Mouse (Mus musculus): ENCODE results near the gene Klk11. TPM values are rescaled to one million over a fixed set of nuclear protein-coding genes. Genes with fewer than 3 reads are reported as not detected.

Gene Klk11
- total RNA-seq, 2 experiments from 2014 or later, result not detected

DNA sequence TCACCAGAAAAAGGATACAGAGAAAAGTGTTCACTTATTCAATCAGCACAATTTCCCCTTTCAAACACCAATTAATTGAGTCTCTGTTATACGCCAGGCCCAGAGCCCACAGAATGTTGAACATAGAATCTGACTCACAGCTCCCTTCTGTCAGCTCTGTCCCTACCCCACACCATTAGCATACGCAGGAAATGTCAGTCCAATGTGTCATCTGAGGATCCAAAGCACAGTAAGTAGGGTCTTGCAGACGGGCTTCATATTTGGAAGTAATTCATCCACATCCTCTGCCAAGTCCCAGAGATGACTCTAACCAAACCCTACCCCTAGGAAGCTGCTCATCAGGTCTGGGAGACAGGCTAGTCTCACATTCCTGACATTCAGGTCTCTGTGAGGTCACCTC is 13.7 kb downstream of the Klk11 start:
- intact Hi-C loops (cut with DNase I), result loop anchor here (10.0 kb wide), 1 partner anchor 87 kb away; no protein-coding TSS in a partner anchor
- no peak for DNase-seq (ENCODE audit: low spot score in 2 of 2)

DNA sequence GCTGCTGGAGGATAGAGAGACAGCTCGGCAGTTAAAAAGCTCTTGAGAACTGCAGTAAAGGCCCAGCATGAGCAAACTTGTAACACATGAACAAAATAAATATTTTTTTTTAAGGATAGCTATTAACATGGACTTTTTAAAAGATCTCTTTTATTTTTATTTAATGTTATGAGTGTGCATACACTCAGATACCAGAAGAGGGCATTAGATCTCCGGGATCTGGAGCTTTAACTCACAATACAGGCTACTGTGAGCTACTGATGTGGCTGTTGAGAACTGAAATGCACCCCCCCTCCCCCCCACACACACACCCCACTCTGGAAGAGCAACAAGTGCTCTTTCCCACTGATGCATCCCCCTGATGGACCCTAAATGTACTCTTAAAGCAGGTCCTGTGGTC is 14.9 kb downstream of the Klk11 start:
- intact Hi-C loops (cut with DNase I), result loop anchor here (10.0 kb wide), 1 partner anchor 86 kb away; no protein-coding TSS in a partner anchor

DNA sequence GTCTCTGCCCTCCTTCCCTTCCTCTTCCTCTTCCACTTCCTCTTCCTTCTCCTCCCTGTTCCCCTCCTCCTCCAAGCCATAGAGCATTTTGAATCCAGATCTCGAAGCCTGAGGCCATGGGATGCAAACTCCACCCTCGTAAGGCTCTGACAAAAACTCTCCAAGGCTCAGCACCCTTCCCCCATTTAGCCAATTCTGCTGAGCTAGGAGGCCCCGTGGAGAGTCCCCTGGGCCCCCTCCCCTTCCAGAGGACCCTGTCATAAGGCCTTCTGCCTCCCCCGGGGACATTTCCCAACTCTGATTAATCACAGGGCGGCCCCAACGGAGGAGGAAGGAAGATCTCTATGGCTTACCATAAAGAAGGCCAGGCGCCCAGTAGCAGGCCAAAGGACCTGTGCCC is 17.2 kb downstream of the Klk11 start, which contains the start of gene Klk9:
Gene Klk9, plus strand, starts transcription at position 301 of the 400 bp plus-strand sequence.
- DNase-seq (ENCODE audit: low spot score in 2 of 2), result no peak
- intact Hi-C loops (cut with DNase I), result no loop called here

More for the DNA sequence above, 14.9 kb downstream of the Klk11 start:
- no peak for DNase-seq (ENCODE audit: low spot score in 2 of 2)

DNA sequence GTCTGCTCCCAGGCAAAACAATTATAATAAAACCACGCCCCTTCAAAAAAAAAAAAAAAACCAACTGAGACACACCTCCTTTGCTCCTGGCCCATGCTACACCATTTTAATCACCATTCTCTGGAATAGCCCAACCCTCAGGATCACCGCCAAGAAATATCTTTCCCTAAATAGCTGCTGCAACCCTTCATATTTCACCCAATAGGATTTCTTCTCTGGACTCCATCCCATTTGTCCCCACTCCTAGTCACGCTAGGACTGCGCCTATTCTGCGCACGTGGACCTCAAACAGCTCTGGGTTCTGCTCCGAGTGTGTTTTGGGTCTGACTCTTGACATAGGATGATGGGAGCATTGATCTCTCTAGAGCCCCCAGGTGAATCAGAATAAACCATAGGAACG is 22.0 kb downstream of the Klk11 start:
- no peak for DNase-seq (ENCODE audit: low spot score in 2 of 2)
- intact Hi-C loops (cut with DNase I), result no loop called here

DNA sequence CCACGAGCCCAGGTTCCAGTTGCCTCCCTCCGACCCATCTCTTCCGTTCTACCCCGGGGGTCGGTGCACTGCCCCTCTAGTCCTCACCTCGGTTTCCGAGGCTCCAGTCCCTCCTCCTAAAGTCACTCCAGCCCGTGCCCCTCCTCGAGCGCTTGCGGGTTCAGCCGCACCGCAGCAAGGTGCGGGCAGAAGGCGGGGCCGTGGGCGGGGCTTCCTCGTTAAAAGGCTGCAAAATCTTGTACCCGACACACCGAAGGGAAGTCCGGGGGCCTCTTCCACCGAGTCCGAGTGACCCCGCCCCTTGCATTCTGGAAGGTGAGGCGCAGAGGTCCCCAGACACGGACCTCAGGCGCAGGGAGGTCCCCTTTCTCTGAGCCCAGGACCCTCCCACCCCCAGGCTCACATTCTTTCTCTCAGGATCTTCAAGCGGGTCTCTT is 22.9 kb downstream of the Klk11 start, which contains the start of gene Klk8:
Gene Klk8, plus strand, starts transcription at position 245 of the 437 bp plus-strand sequence.
- intact Hi-C loops (cut with DNase I), result no loop called here
- no peak for DNase-seq (ENCODE audit: low spot score in 2 of 2)

DNA sequence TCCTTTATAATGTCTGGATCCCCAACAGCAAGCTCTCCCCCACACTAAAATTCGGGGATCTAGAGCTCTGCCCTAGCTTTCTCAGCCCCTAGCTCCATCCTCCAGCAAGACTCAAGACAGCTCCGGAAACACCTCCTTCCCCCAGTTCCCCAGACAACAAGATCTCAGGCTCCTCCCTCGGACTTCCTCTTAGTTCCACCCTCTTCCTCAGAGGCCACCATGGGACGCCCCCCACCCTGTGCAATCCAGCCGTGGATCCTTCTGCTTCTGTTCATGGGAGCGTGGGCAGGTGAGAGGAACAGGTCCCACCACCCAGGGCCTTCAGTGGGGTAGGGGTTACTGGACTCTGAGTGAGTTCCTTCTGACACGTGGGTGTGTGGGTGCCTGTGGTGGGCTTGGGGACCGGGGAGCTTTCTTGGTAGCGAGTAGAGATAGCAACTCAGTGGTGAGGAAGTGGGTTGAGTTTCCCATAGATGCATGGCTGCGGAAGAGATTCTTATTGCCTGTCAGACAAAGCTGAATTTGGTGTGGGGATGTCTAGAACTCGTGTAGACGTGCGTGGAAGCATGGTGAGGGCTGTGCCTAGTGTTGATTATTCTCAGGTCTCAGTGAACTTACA is 23.5 kb downstream of the Klk11 start:
- intact Hi-C loops (cut with DNase I), result no loop called here
- no peak for DNase-seq (ENCODE audit: low spot score in 2 of 2)

DNA sequence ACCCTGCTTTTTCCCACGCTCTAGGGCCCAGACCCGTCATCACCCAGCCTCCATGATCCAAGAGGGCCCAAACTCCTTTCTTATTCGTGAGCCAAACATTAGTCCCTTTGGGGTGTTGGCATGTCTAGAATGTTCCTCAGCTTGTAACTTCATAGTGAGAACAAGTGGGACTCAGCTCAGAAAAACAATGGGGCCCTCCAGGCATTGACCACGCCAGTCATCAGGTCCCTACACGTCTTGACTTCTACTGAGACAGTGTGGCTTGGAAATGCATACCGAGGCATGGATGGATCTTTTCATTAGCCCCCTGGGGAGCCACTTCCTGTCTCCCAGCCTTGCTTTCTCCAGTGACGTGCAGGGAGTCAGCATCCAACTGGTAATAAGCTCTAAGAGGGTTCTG is 25.5 kb downstream of the Klk11 start:
- DNase-seq (ENCODE audit: low spot score in 2 of 2), result no peak
- intact Hi-C loops (cut with DNase I), result no loop called here

DNA sequence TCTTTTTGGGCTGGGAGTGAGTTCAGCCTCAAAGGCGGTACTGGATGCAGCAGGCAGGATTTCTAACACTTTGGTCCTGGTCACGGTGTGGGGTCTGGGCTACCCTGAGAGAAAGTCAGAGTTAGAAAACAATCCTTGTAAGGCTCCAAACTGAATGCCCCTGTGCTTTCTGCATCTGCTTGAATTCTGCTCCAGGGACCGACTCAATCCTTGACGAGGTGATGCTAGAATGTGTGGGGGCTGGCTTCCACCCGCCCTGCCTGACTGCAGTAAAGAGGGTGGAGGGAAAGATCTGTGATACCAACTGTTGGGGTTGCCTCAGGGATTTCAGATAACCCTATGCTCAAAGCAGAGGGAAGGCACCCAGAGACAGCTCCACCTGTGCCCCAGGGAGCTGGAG is 36.6 kb downstream of the Klk11 start, which contains the start of gene Klk7:
Gene Klk7, plus strand, starts transcription at position 301 of the 400 bp plus-strand sequence.
- DNase-seq (ENCODE audit: low spot score in 2 of 2), result no peak
- intact Hi-C loops (cut with DNase I), result no loop called here

DNA sequence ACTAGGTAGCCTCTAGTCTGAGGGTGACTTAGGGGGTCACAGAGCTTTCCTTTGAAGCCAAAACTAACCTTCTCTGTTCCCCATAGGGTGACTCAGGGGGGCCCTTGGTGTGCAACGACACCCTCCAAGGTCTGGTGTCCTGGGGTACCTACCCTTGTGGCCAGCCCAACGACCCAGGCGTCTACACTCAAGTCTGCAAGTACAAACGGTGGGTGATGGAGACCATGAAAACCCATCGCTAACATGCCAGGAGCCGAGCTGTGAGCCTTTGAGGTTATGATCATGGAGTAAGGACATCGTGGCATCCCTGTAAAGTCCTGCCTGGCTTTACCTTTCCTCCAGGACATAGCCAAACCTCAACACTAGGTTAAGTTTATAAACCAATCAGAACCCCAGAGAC is 40.8 kb downstream of the Klk11 start:
- no peak for DNase-seq (ENCODE audit: low spot score in 2 of 2)
- intact Hi-C loops (cut with DNase I), result no loop called here

DNA sequence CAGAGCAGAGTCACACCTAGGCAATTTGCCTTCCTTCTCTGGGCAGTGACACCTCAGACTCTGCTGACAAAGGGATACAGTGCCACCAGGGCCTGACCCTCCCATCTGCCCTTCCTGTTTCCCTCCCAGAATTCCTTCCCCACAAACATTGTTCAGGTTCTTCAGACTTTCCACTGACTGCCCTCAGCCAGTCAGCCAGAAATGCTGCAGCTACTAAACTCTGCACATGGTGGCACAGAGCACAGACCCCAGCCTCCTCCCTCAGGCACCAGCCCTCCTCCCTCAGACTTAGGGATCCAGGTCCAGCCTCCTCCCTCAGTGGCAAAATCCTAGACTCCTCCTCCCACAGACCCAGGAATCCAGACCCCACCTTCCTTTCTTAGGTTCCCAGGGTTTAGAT is 42.3 kb downstream of the Klk11 start:
- intact Hi-C loops (cut with DNase I), result no loop called here
- no peak for DNase-seq (ENCODE audit: low spot score in 2 of 2)

DNA sequence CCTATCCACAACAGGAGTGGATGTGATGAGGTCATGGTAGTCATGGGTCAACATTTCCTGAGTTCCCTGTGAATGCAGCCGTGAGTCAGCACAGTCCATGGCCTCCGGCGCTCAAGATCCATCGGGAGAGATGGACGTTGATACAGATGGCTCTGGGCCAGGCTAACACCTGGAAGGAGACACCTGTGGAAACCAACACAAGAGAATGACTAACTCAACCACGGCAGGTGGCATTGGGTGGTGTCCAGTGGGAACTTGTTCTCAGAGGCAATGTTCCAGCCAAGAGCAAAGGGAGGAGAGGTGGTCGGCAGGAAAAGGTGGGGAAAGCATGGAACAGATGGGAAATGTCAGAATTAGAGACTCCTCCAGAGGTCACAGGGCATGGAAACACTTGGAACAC is 47.2 kb downstream of the Klk11 start:
- intact Hi-C loops (cut with DNase I), result no loop called here
- no peak for DNase-seq (ENCODE audit: low spot score in 2 of 2)

DNA sequence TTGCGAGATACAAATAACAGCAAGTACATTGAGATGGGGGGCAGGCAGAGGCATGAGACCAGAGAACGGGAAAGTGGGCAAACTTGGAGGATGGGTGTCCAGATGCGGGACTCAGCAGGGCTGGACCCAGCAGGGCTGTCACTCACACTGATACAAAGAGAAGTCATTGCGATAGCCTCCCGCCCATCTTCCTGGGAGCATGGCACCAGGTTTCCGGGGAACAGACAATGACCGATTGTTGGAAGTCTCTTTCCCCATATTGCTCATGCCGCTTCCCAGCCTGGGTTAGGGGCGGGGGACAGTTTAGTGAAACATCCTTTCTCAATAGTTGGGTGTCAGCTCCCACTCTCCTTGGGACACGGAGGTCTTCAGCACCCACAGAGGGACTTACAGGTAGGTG is 49.8 kb downstream of the Klk11 start, which contains the start of gene Klk6:
Gene Klk6, plus strand, starts transcription at position 301 of the 400 bp plus-strand sequence.
- no peak for DNase-seq (ENCODE audit: low spot score in 2 of 2)
- intact Hi-C loops (cut with DNase I), result no loop called here

DNA sequence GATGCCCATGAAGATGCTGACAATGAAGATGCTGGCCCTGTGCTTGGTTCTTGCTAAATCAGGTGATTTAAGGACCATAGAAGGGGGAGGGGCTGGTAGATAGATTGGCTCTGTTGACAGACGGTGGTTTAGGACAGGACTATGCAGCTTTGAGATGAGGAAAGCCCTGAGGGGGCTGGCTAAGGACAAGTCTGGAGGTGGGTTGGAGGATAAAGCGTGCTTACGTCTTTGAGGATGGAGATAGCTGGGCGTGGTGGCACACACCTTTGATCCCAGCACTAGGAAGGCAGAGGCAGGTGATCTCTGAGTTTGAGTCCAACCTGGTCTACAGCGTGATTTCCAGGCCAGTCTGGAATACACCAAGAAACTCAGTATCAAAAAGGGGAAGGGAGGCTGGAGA is 51.7 kb downstream of the Klk11 start:
- no peak for DNase-seq (ENCODE audit: low spot score in 2 of 2)
- intact Hi-C loops (cut with DNase I), result no loop called here

DNA sequence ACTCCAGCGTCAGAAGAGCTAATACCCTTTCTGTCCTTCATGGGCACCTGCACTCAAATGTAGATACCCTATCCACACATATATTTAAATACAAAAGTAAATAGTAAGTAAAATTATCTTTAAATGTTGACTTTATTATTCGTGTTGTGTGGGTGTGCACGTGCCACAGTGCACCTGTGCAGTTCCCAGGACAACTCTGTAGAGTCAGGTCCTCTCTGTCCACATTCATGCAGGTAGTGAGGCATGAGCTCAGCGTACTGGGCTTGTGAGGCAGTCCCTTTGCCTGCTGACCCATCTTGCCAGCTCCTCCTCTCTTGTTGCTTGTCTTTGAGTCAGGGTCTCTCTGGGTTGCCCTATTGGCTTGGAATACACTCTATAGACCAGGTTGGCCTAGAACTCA is 53.3 kb downstream of the Klk11 start:
- intact Hi-C loops (cut with DNase I), result no loop called here
- no peak for DNase-seq (ENCODE audit: low spot score in 2 of 2)

Other genes with a start within 250 kb of the Klk11 start
- gene Cd33, start 230.2 kb upstream of the Klk11 start, total RNA-seq (2021), result 1 to 10 TPM; 3.1 to 3.8 TPM
- 1 to 10 TPM; 4.0 to 4.6 TPM for gene Zfp658, start 212.3 kb upstream of the Klk11 start, total RNA-seq (2021)
- 10 to 100 TPM; 18.7 to 19.1 TPM for gene Zfp719, start 195.0 kb upstream of the Klk11 start, total RNA-seq (2021)
- under 1 TPM in 1 of 2 experiments, not detected in 1; 0.43 TPM for gene Zfp819, start 167.4 kb upstream of the Klk11 start, total RNA-seq (2021)
- gene Ceacam18, start 139.9 kb upstream of the Klk11 start, total RNA-seq (2021), result not detected
- 1 to 10 TPM in 1 of 2 experiments, under 1 TPM in 1; 1.00 to 1.4 TPM for gene Siglece, start 114.4 kb upstream of the Klk11 start, total RNA-seq (2021)
- gene Ctu1, start 102.6 kb upstream of the Klk11 start, total RNA-seq (2021), result 1 to 10 TPM; 8.3 to 8.7 TPM
- gene Klk14, start 84.2 kb upstream of the Klk11 start, total RNA-seq (2021), result not detected
- gene Klk13, start 62.0 kb upstream of the Klk11 start, total RNA-seq (2021), result not detected
- not detected for gene Klk12, start 5.7 kb upstream of the Klk11 start, total RNA-seq (2021)
- gene Klk10, start 6.4 kb downstream of the Klk11 start, total RNA-seq (2021), result not detected
- gene Klk9, start 17.3 kb downstream of the Klk11 start, total RNA-seq (2021), result not detected
- 1 to 10 TPM; 1.3 to 3.6 TPM for gene Klk8, start 23.0 kb downstream of the Klk11 start, total RNA-seq (2021)
- not detected for gene Klk7, start 36.7 kb downstream of the Klk11 start, total RNA-seq (2021)
- gene Klk6, start 49.9 kb downstream of the Klk11 start, total RNA-seq (2021), result 1 to 10 TPM; 1.0 to 1.8 TPM
- not detected for gene Klk5, start 67.4 kb downstream of the Klk11 start, total RNA-seq (2021)
- gene Klk4, start 106.6 kb downstream of the Klk11 start, total RNA-seq (2021), result not detected
- not detected for gene Klk15, start 159.1 kb downstream of the Klk11 start, total RNA-seq (2021)
- gene Klk1b8, start 176.1 kb downstream of the Klk11 start, total RNA-seq (2021), result not detected
- not detected for gene Klk1b1, start 192.1 kb downstream of the Klk11 start, total RNA-seq (2021)
- not detected for gene Klk1b9, start 201.5 kb downstream of the Klk11 start, total RNA-seq (2021)
- gene Klk1b11, start 221.3 kb downstream of the Klk11 start, total RNA-seq (2021), result not detected
- not detected for gene Klk1b26, start 237.6 kb downstream of the Klk11 start, total RNA-seq (2021)

Measured in left cerebral cortex, postnatal 36 days (tissue).